9 mouse cellular contexts compared by ENCODE assay signal in genomic region chr6:112207229-112207628, GRCm38 (mm10).
DNase-seq lines count a peak whose midpoint lies in the region; ATAC-seq lines count a peak whose summit lies in the region.
"Had no signal": no experiment of that assay in that cellular context is flagged by ENCODE, and none has a peak within 500 bp of the region (broad histone marks: within the 10 kb centered on the region; RNA-seq: fewer than 3 reads in every experiment).

No protein-coding gene starts in this region.

- DNase-seq in forebrain, embryonic 11.5 days (ENCODE audit: low spot score): no peak
- DNase-seq in forebrain, embryonic 10.5 days (ENCODE audit: extremely low spot score, low spot score): no peak
- peak; percentile 23 for DNase-seq in thymus, postnatal 14 days
- no peak for DNase-seq in thymus, adult 18-20 months
- peak; percentile 74 for DNase-seq in embryonic facial prominence, embryonic 14.5 days (ENCODE audit: low spot score)
- DNase-seq in kidney, adult 8-10 months: peak; percentile 27 to 29
- no peak for DNase-seq in spleen, postnatal 14 days (ENCODE audit: low spot score in 2 of 2)

- no peaks in the 10 kb centered on the region for H3K4me1 ChIP-seq in forebrain, embryonic 11.5 days (replicated peaks; ENCODE audit: control insufficient read depth, insufficient read depth, low read length)
- H3K4me1 ChIP-seq in forebrain, embryonic 10.5 days: peaks cover 18% of the 10 kb centered on the region
- H3K4me1 ChIP-seq in embryonic facial prominence, embryonic 14.5 days (ENCODE audit: control insufficient read depth, insufficient read depth, low read length): peaks cover 17% of the 10 kb centered on the region
- H3K4me1 ChIP-seq in midbrain, embryonic 12.5 days: peaks cover 8% of the 10 kb centered on the region

- no peak overlapping the region for H3K27ac ChIP-seq in forebrain, embryonic 11.5 days (ENCODE audit: low read depth, low read length)
- no peak overlapping the region for H3K27ac ChIP-seq in forebrain, embryonic 10.5 days
- H3K27ac ChIP-seq in embryonic facial prominence, embryonic 14.5 days (replicated peaks; ENCODE audit: low read depth, low read length): no peak overlapping the region
- no peak overlapping the region for H3K27ac ChIP-seq in midbrain, embryonic 12.5 days (replicated peaks)
- H3K27ac ChIP-seq: heart, embryonic 15.5 days had no signal

- H3K4me3 ChIP-seq in forebrain, embryonic 11.5 days (ENCODE audit: low read depth, low read length): no peak overlapping the region
- no peak overlapping the region for H3K4me3 ChIP-seq in forebrain, embryonic 10.5 days
- H3K4me3 ChIP-seq in embryonic facial prominence, embryonic 14.5 days (ENCODE audit: low read depth, low read length): no peak overlapping the region
- H3K4me3 ChIP-seq in midbrain, embryonic 12.5 days: no peak overlapping the region
- H3K4me3 ChIP-seq: heart, embryonic 15.5 days had no signal

- no peaks in the 10 kb centered on the region for H3K27me3 ChIP-seq in forebrain, embryonic 11.5 days (ENCODE audit: control insufficient read depth, insufficient read depth, low read length)
- H3K27me3 ChIP-seq in forebrain, embryonic 10.5 days (ENCODE audit: poor library complexity, severe bottlenecking): no peaks in the 10 kb centered on the region
- H3K27me3 ChIP-seq in embryonic facial prominence, embryonic 14.5 days (replicated peaks; ENCODE audit: control insufficient read depth, insufficient read depth, low read length): no peaks in the 10 kb centered on the region
- no peaks in the 10 kb centered on the region for H3K27me3 ChIP-seq in midbrain, embryonic 12.5 days
- H3K27me3 ChIP-seq: heart, embryonic 15.5 days had no signal

- no peak overlapping the region for H3K9ac ChIP-seq in forebrain, embryonic 11.5 days (ENCODE audit: low read length)
- H3K9ac ChIP-seq in embryonic facial prominence, embryonic 14.5 days (ENCODE audit: low read depth, low read length): no peak overlapping the region
- no peak overlapping the region for H3K9ac ChIP-seq in midbrain, embryonic 12.5 days (replicated peaks)
- H3K9ac ChIP-seq: heart, embryonic 15.5 days had no signal

- H3K4me2 ChIP-seq in forebrain, embryonic 11.5 days (ENCODE audit: low read depth, low read length, severe bottlenecking): no peak overlapping the region
- no peak overlapping the region for H3K4me2 ChIP-seq in embryonic facial prominence, embryonic 14.5 days (ENCODE audit: low read depth, low read length)
- no peak overlapping the region for H3K4me2 ChIP-seq in midbrain, embryonic 12.5 days (replicated peaks)
- H3K4me2 ChIP-seq: heart, embryonic 15.5 days had no signal

- H3K36me3 ChIP-seq in forebrain, embryonic 11.5 days (ENCODE audit: control insufficient read depth, insufficient read depth, low read length): no peaks in the 10 kb centered on the region
- no peaks in the 10 kb centered on the region for H3K36me3 ChIP-seq in forebrain, embryonic 10.5 days (replicated peaks)
- no peaks in the 10 kb centered on the region for H3K36me3 ChIP-seq in embryonic facial prominence, embryonic 14.5 days (ENCODE audit: control insufficient read depth, insufficient read depth, low read length)
- H3K36me3 ChIP-seq in midbrain, embryonic 12.5 days: no peaks in the 10 kb centered on the region
- H3K36me3 ChIP-seq: heart, embryonic 15.5 days had no signal

- WGBS in forebrain, embryonic 11.5 days: 59% methylated on average over 5 of the region's 5 CpGs
- 57% methylated on average over 5 of the region's 5 CpGs for WGBS in forebrain, embryonic 10.5 days
- 25% methylated on average over 5 of the region's 5 CpGs for WGBS in embryonic facial prominence, embryonic 14.5 days
- 54% methylated on average over 5 of the region's 5 CpGs for WGBS in midbrain, embryonic 12.5 days

- H3K9me3 ChIP-seq in forebrain, embryonic 11.5 days (ENCODE audit: control insufficient read depth, low read length): no peaks in the 10 kb centered on the region
- no peaks in the 10 kb centered on the region for H3K9me3 ChIP-seq in forebrain, embryonic 10.5 days
- no peaks in the 10 kb centered on the region for H3K9me3 ChIP-seq in embryonic facial prominence, embryonic 14.5 days (ENCODE audit: control insufficient read depth, low read length)
- no peaks in the 10 kb centered on the region for H3K9me3 ChIP-seq in midbrain, embryonic 12.5 days
- H3K9me3 ChIP-seq: heart, embryonic 15.5 days had no signal

- ATAC-seq in forebrain, embryonic 11.5 days (replicated peaks; ENCODE audit: low FRiP score): 0 out of 2 replicates have a peak, but pooled peaks have one; percentile 55
- ATAC-seq in embryonic facial prominence, embryonic 14.5 days (ENCODE audit: low read depth): 0 out of 2 replicates have a peak, but pooled peaks have one; percentile 38
- peak; percentile 59 for ATAC-seq in midbrain, embryonic 12.5 days (ENCODE audit: low FRiP score, low read depth)

Comparison
In these comparisons a context has a peak if more than half of its experiments do, and no peak if none do; other contexts are left out.
1. DNase-seq: peak in thymus, postnatal 14 days (single experiment), embryonic facial prominence, embryonic 14.5 days (single experiment) and kidney, adult 8-10 months (2 of 2); none in forebrain, embryonic 11.5 days (single experiment), forebrain, embryonic 10.5 days (single experiment), thymus, adult 18-20 months (0 of 2) and spleen, postnatal 14 days (0 of 2).
2. Peak in every context shown above with its lines, with median percentiles within 50 percentile points of each other: ATAC-seq.